Mouse (Mus musculus): ENCODE measurements around the gene Dnah8.
A peak's percentile ranks its signal among the peaks of the same experiment; 100 is the strongest.

Dnah8 gene

GRCm38 (mm10) chr17:30749391-30749790 is 125.2 kb downstream of the Dnah8 start:
- no peak for DNase-seq (ENCODE audit: low read depth, low spot score)

- no peak for DNase-seq (ENCODE audit: low read depth, low spot score)
These were observed 126.1 kb downstream of the Dnah8 start for GRCm38 (mm10) chr17:30750269-30750668.

GRCm38 (mm10) chr17:30752370-30752818 is 128.2 kb downstream of the Dnah8 start:
- DNase-seq (ENCODE audit: low read depth, low spot score): no peak

GRCm38 (mm10) chr17:30753201-30753600 is 129.0 kb downstream of the Dnah8 start:
- no peak for DNase-seq (ENCODE audit: low read depth, low spot score)

- no peak for DNase-seq (ENCODE audit: low read depth, low spot score)
These were observed 132.6 kb downstream of the Dnah8 start for GRCm38 (mm10) chr17:30756771-30757170.

GRCm38 (mm10) chr17:30760307-30760706 is 136.2 kb downstream of the Dnah8 start:
- no peak for DNase-seq (ENCODE audit: low read depth, low spot score)

GRCm38 (mm10) chr17:30764276-30764675 is 140.1 kb downstream of the Dnah8 start:
- no peak for DNase-seq (ENCODE audit: low read depth, low spot score)

- DNase-seq (ENCODE audit: low read depth, low spot score): peak; percentile 30
These were observed 150.3 kb downstream of the Dnah8 start for GRCm38 (mm10) chr17:30774416-30774815.

GRCm38 (mm10) chr17:30775096-30775495 is 150.9 kb downstream of the Dnah8 start:
- DNase-seq (ENCODE audit: low read depth, low spot score): peak; percentile 59

- no peak for DNase-seq (ENCODE audit: low read depth, low spot score)
These were observed 156.9 kb downstream of the Dnah8 start for GRCm38 (mm10) chr17:30781046-30781445.

GRCm38 (mm10) chr17:30782286-30782685 is 158.1 kb downstream of the Dnah8 start:
- DNase-seq (ENCODE audit: low read depth, low spot score): no peak

GRCm38 (mm10) chr17:30788361-30788760 is 164.2 kb downstream of the Dnah8 start:
- DNase-seq (ENCODE audit: low read depth, low spot score): no peak

GRCm38 (mm10) chr17:30790816-30791215 is 166.7 kb downstream of the Dnah8 start:
- no peak for DNase-seq (ENCODE audit: low read depth, low spot score)

- DNase-seq (ENCODE audit: low read depth, low spot score): no peak
These were observed 168.2 kb downstream of the Dnah8 start for GRCm38 (mm10) chr17:30792396-30792795.

GRCm38 (mm10) chr17:30796616-30797015 is 172.5 kb downstream of the Dnah8 start:
- DNase-seq (ENCODE audit: low read depth, low spot score): no peak

- no peak for DNase-seq (ENCODE audit: low read depth, low spot score)
These were observed 176.3 kb downstream of the Dnah8 start for GRCm38 (mm10) chr17:30800261-30800985.

- DNase-seq (ENCODE audit: low read depth, low spot score): no peak
These were observed 179.5 kb downstream of the Dnah8 start for GRCm38 (mm10) chr17:30803668-30804067.

- DNase-seq (ENCODE audit: low read depth, low spot score): no peak
These were observed 180.8 kb downstream of the Dnah8 start for GRCm38 (mm10) chr17:30804955-30805354.

- no peak for DNase-seq (ENCODE audit: low read depth, low spot score)
These were observed 181.4 kb downstream of the Dnah8 start for GRCm38 (mm10) chr17:30805511-30806059.

- no peak for DNase-seq (ENCODE audit: low read depth, low spot score)
These were observed 184.9 kb downstream of the Dnah8 start for GRCm38 (mm10) chr17:30808866-30809660.

GRCm38 (mm10) chr17:30809926-30810660 is 185.9 kb downstream of the Dnah8 start:
- no peak for DNase-seq (ENCODE audit: low read depth, low spot score)

GRCm38 (mm10) chr17:30818543-30818942 is 194.4 kb downstream of the Dnah8 start:
- no peak for DNase-seq (ENCODE audit: low read depth, low spot score)
